Mouse (Mus musculus): ENCODE results near the gene Trp53bp2.
A peak's percentile ranks its signal among the peaks of the same experiment; 100 is the strongest.

The Trp53bp2 gene

GRCm38 (mm10) chr1:182408243-182408642 is 729 bp upstream of the Trp53bp2 start:
- no peak for DNase-seq (ENCODE audit: low spot score in 2 of 2)

GRCm38 (mm10) chr1:182409401-182410173 is 615 bp downstream of the Trp53bp2 start:
- no peak for DNase-seq (ENCODE audit: low spot score in 2 of 2)

DNA sequence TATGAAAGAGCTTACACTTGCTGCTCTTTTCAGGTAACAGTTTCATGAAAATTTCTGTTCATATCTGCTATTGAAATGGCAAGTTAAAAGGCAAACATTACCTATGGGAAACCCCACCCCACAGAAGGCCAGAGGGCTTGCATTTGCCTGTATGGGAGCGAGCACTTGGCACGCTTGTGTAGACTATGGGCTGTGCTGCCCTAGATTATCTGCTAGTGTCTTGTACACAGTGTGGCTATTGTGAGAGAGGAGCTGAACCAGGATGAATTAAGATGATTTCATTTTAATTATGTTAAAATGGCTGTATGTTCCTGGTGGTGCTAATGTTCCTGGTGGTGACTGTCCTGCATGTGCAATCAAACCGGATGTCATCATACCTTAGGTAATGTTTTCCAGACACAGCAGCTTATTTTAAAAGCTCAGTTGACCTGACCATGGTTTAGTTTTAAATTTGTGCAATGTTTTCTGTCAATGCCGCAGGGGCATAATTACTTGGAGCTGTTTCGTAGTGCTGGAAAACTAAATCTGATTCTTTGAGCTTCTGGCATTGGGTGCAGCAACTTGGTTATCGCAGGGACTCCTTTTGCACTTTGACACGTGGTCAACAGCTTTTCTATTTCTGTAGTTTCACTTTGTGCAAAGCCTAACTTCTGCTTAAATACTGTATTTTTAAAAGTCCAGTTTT is 3.8 kb downstream of the Trp53bp2 start:
- DNase-seq (ENCODE audit: low spot score in 2 of 2): no peak

DNA sequence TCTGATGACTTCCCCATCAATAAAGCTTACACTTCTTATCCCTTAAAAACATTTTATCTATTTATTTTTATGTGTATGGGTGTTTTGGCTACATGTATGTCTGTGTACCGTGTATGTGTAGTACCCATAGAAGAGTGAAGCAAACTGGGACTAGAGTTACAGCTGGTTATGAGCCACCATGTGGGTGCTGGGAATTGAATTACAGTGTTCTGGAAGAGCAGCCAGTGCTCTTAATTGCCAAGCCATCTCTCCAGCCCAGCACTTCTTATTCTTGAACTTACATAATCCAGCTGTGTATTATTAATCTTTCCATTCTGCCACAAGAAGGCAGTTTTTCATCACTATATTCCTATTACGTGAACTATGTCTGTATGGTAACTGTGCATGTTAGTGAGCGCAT is 10.5 kb downstream of the Trp53bp2 start:
- DNase-seq (ENCODE audit: low spot score in 2 of 2): no peak

DNA sequence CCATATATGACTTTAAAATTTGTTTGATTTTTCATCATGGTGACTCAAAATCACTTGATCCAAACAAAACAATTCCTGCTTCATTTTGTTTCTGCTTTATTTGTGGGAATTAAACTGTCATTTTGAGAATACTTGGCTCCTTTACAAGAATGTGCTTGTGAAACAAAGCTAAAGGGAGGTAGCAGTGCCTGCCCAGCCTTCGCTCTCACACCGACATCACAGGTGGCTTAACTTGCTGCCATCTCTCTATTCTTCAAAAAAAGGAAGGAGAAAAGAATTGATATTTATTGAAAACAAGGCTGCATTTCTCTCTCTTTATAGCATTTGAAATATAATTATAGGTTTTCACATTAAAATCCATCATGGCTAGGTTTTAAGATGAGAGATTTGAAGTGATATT is 15.3 kb downstream of the Trp53bp2 start:
- no peak for DNase-seq (ENCODE audit: low spot score in 2 of 2)

- DNase-seq (ENCODE audit: low spot score in 2 of 2): no peak
Measured at GRCm38 (mm10) chr1:182425176-182425575, 16.2 kb downstream of the Trp53bp2 start.

GRCm38 (mm10) chr1:182426444-182426843 is 17.5 kb downstream of the Trp53bp2 start:
- DNase-seq (ENCODE audit: low spot score in 2 of 2): no peak

GRCm38 (mm10) chr1:182427426-182427825 is 18.5 kb downstream of the Trp53bp2 start:
- no peak for DNase-seq (ENCODE audit: low spot score in 2 of 2)

- no peak for DNase-seq (ENCODE audit: low spot score in 2 of 2)
Measured at GRCm38 (mm10) chr1:182429826-182430225, 20.9 kb downstream of the Trp53bp2 start.

- no peak for DNase-seq (ENCODE audit: low spot score in 2 of 2)
Measured at GRCm38 (mm10) chr1:182430676-182431075, 21.7 kb downstream of the Trp53bp2 start.

- no peak for DNase-seq (ENCODE audit: low spot score in 2 of 2)
Measured at GRCm38 (mm10) chr1:182432059-182432458, 23.1 kb downstream of the Trp53bp2 start.

GRCm38 (mm10) chr1:182436746-182437145 is 27.8 kb downstream of the Trp53bp2 start:
- DNase-seq (ENCODE audit: low spot score in 2 of 2): no peak

DNA sequence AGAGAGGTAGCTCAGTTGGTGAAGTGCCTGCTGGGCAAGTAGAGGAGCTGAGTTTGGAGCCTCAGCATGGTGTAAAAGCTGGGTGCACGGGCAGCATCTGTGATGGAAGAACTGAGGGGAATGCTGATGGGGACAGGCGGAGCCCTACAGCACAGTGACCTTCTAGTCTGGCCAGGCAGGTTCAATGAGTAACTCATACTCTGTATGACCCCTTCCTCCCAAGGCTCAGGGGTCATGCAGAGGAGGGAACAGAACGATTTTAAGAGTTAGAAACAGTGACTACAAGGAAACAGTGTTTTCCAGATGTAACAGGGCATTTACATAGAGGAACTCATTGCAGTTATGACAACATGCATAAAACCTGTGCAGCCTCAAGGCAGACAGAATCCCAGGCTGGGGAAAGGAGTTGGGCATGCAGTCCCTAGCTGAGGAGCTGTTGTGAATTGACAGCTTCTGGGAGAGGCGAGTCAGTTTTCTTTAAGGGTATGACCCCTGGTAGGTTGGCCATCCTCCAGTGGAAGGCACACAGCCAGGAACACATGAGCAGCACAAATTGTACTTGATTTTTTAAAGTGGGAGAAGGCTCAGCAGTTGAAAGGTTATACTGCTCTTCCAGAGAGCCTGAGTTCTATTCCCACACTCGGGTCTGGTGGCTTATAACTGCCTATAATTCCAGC is 30.7 kb downstream of the Trp53bp2 start:
- DNase-seq (ENCODE audit: low spot score in 2 of 2): peak in 1 of 2 experiments; percentile 37

- no peak for DNase-seq (ENCODE audit: low spot score in 2 of 2)
Measured at GRCm38 (mm10) chr1:182441791-182442473, 33.0 kb downstream of the Trp53bp2 start.

DNA sequence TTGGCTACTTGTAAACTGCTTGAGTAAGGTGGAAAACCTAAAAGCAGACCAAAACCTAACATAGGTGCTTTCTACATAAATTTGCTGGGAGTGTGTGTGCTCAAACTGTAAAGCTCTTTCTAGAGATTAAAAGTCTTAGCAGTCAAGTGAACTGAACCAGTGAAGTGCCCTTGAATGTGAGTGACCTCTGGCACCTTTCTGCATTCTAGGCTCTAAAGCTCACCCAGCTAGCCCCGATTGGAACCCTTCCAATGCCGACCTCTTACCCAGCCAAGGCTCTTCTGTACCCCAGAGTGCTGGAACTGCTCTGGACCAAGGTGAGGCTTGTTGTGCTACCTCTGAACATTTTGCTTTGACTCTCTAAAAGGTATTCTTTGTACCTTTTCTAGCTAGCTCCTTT is 35.1 kb downstream of the Trp53bp2 start:
- no peak for DNase-seq (ENCODE audit: low spot score in 2 of 2)

DNA sequence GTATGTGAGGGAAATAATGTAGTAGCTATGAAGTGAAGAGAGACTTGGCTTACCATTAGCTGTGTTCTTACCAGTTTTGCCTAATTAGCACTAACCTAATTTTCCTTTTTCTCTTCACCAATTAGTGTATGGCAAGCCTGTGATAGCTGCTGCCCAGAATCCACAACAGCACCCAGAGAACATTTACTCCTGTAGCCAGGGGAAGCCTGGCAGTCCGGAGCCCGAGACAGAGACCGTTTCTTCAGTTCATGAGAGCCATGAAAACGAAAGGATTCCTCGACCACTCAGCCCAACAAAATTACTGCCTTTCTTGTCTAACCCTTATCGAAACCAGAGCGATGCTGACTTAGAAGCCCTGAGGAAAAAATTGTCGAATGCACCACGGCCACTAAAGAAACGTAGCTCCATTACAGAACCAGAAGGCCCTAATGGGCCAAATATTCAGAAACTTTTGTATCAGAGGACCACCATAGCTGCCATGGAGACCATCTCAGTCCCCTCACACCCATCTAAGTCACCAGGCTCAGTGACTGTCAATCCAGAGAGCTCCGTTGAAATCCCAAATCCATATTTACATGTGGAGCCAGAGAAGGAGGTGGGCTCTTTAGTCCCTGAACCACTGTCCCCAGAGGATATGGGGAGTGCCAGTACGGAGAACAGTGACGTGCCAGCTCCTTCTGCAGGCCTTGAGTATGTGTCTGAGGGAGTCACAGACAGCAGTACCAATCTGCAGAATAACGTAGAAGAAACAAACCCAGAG is 39.5 kb downstream of the Trp53bp2 start:
- DNase-seq (ENCODE audit: low spot score in 2 of 2): no peak

DNA sequence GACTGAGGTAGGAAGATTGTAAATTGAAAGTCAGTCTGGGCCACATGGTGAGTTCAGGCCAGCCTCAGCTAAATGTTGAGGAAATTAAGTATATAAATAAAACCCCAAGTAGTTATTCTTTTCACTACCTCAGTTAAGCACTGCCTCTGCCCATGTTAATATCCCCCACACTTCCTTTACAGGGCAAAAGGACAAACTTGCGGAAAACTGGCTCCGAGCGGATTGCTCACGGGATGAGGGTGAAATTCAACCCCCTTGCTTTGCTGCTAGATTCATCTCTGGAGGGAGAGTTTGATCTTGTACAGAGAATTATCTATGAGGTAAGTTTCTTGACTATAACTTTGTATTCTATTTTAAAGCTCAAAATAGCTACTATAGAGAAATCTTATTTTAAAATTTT is 43.5 kb downstream of the Trp53bp2 start:
- no peak for DNase-seq (ENCODE audit: low spot score in 2 of 2)

DNA sequence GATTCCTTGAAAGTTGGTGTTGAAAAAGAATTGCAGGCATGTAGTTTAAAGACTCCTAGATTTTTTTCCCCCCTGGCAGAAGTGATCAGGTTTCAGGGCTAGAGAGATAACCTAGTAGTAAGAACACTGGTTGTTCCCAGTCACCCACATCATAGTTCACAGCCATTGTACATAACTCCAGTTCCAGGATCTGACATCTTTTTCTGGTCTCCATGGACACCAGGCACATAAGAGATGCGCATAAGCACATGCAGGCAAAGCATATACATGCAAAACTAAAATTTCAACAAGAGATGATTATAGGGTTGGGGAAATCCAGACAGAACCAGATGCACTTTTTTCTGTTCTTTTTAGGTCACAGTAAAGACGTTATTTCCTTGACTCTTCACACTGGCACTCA is 46.1 kb downstream of the Trp53bp2 start:
- DNase-seq (ENCODE audit: low spot score in 2 of 2): no peak

GRCm38 (mm10) chr1:182458556-182458955 is 49.6 kb downstream of the Trp53bp2 start:
- DNase-seq (ENCODE audit: low spot score in 2 of 2): no peak

GRCm38 (mm10) chr1:182459436-182459835 is 50.5 kb downstream of the Trp53bp2 start:
- DNase-seq (ENCODE audit: low spot score in 2 of 2): no peak
